Mouse (Mus musculus) adrenal gland, adult 2 months (tissue): Measurements from ENCODE around the gene Hadha. TPM values are rescaled to one million over a fixed set of nuclear protein-coding genes. Genes with fewer than 3 reads are reported as not detected.

Source experiments
- DNase-seq: peaks from one replicate; pipeline ENCODE4 v3.0.0; 2021
- long read RNA-seq: library from polyadenylated mRNA; stranded (forward); transcript quantifications from one replicate; pipeline ENCODE4 v2.0.0, GENCODE M21; 2021
- polyA plus RNA-seq: library from polyadenylated mRNA; depleted of rRNA; stranded (reverse); fragments of >200 nt; gene quantifications from 2 replicates; pipeline ENCODE4 v1.2.3, GENCODE M21; 2012; rRNA removed
- total RNA-seq, 2 experiments: library from RNA; stranded (reverse); gene quantifications; 2 replicates each; pipeline ENCODE4 v1.2.3; 2021

The Hadha gene
- total RNA-seq (100 to 1,000 TPM; 558 to 581 TPM), polyA plus RNA-seq (72.9 and 82.6 TPM in 2 replicates)
- long read RNA-seq, full-length matches to known transcripts, result 448 of 505 reads
- long read RNA-seq, partial matches to known transcripts, result 45 of 505 reads
- long read RNA-seq, other reads (novel, unspliced or antisense), result 12 of 505 reads

GRCm38 (mm10) chr5:30154474-30155394, at the start of gene Hadha, which contains the start of gene Hadhb:
Hadha (minus strand) TSS chr5:30155162.
Hadhb (plus strand) TSS chr5:30155248.
- peak; percentile 94 for DNase-seq

DNA sequence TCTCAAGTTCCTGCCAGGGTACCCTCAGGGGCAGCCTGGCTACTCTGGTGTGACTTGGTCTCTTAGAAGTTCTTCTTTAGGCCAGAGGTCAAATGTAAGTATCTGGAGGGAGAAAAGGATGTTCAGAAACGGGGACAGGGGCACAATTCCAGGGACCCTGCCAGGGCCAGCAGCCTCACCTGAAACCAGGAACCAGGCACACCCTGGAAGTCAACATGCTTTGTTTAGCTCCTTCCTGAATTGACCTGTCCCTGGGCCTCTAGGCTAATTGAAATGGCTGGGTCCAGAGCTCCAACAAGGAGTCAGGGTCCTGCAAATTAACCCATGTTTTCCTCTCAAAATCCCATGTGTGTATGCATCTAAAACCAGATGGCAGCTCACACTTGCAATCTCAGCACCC, 49.5 kb upstream of the Hadha start:
- DNase-seq, result no peak

DNA sequence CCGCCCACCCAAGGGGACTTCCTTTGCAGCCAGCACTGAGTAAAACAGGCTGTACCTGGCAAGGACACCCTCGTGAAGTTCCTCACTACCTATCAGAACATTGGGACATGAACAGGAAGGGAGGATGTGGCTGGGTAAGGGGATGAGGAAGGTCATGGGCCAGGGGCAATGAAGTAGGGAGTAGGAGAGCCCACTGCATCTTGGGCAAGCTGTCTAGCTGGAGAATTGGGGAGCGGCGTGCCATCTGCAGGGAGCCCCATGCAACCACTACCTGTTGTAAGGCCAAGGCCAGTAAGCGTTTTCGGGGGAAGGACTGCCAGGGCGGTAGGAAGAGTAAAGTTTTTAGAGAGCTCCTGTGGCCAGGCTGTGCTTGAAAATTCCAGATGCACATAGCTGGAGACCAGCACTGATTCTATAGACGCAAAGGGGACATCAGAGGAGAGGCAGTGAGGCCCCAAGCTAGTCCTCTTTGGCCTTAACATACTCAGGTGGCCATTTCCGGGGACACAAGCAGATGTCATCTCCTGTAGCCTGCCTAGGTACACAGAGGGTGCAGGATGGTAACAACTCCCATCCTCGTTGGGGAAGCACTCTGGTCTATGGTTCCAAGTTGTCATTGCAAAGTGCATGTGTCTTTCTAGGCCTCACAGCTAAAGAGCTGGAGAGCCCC, 48.4 kb upstream of the Hadha start:
- DNase-seq, result no peak

DNA sequence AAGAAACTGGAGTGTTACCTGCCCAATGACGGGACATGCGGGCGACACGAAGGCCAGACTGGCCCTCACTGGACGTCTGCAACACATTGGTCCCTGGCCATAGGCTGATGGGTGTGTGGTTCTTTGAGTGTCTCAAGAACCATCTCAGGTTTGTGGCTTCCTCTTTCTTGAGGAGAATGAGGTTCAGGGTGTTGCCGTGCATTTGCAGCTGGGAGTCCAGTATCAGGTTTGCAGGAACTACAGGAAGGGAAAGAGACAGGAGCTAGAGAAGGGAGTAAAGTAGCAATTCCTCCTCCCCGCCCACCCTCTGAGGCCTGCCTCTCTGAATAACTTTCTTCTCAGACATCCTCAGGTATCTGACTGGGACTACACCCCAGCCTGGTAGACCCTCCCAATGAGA, 47.3 kb upstream of the Hadha start:
- DNase-seq, result no peak

GRCm38 (mm10) chr5:30201521-30201920, 46.6 kb upstream of the Hadha start:
- peak; percentile 28 for DNase-seq

GRCm38 (mm10) chr5:30198257-30198656, 43.3 kb upstream of the Hadha start:
- DNase-seq, result no peak

GRCm38 (mm10) chr5:30195340-30195739, 40.4 kb upstream of the Hadha start:
- no peak for DNase-seq

DNA sequence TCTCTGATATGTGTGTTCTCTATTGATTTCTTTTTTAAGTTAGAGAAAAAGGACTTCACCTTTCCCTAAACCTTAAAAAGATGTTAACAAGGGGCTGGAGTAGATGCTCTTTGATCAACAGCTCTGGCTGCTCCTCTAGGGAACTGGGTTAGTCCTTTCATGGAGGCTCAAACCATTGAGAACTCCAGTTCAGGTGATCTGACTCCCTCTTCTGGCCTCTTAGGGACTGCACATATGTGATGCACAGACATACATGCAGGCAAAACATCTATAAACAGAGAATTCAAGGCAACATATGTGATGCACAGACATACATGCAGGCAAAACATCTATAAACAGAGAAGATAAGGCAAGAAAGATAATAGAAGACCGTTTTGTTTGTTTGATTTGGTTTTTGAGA, 37.5 kb upstream of the Hadha start:
- DNase-seq, result no peak

- no peak for DNase-seq
Observed at GRCm38 (mm10) chr5:30187687-30188485, 32.9 kb upstream of the Hadha start.

GRCm38 (mm10) chr5:30175811-30176210, 20.8 kb upstream of the Hadha start:
- DNase-seq, result no peak

DNA sequence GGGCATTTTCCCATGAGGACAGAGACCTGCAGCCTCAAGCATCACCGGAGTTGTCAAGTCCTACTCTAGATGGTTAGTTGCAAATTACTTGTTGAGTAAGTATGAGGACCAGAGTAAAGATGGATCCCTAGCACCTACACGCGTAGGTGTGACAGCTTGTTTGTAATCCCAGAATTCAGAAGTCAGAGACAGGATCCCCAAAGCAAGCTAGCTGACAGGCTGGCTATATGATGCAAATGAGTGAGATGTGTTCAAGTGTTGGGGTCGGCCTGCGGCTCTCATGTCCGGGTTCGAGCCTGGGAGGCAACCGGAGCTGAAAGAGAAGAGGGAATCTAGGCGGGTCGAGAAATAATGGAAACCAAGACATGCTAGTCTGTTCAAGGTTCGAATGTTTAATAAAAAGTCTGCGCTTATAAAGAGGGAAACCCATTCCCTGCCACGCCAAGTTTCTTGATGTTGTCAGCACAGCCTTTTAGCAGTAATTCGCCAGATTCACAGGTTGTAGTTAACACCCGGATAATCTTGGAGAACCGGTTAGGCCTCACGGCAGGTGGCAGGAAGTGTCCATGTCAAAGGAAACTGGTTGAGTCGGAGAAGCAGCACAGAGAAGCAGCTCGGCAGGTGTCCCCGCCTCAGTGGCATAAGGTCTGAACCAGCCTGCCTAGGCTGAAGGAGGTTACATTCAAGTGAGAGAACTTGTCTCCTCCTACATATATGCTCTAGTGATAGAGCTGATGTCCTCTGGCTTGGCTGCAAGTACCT, 18.1 kb upstream of the Hadha start:
- no peak for DNase-seq

GRCm38 (mm10) chr5:30172115-30172514, 17.2 kb upstream of the Hadha start:
- no peak for DNase-seq

DNA sequence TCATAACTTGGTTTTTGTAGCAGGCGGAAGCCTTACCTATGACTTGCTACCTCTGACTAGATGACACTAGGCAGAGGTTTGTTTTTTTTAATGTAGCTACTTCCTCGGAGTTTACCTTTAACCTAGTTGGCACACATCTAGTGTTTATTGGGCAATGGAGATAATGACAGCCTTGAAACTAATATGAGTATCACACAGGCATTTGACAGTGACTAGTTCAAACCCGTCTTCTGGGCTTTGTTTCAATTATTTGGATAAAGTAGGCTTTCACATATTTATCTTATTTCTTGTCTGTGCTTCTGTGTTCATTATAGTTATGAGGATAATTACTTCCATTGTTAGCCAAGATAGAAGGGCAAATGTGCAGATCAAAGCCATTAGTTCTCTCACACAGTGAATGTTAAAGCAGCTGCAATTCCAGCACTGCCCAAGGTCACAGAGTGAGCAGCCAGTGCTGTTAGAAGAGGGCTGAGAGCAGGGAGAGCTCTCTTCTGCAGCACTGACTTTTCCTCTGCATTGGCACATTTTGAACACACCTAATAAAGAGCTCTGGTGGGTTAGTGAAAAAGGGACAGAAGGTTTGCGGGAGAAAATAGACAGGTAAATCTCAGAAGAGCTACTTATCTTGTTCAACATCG, 15.5 kb upstream of the Hadha start:
- DNase-seq, result peak; percentile 47

DNA sequence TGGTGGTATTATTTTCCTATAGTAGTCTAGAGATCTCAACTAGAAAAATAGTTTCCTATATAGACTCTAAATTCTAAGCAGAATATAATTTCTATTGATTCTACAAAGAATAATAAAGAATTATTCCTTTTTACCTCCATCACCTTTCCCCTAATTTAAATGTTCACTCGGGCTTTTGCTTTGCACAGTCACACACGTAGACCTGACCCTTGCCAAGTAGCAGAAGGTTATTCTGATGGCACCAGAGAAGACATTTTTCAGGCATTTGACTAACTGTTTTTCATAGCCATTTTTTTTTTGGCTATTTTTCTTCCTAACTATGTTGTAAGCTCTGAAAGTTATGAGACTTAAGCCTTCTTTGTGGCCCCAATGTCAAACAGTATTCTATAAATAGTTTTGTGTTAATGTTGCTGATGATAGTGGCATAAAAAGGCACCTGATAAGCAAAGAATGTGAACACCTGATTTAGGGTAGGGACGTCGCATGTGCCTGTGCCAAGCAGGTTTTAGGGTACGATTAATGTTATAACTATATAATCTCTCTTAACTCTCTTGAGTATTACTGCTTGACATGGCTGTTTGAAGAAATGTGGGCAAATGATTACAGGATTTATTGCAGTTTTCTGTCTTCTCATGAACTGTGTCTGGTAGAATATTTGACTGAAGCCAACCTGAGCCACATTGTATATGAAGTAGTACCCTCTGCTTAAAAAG, 10.4 kb upstream of the Hadha start:
- no peak for DNase-seq

DNA sequence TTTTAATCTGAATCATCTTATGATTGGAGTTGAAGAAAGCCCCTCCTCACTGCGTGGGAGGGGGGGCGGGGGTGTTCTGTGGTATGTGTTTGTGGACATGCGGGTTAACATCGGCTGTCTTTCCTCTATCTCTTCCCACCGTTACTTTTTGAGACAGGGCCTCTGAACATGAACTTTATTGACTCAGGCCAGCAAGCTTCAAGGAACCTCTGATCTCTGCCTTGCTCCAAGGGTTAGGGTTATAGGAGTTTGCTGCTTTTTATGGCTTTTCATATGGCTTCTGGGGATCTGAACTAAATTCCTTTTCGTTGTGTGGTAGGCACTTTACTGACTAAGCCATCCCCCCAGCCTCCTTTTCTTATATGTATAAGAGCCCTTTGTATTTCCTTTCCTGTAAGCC, 7.4 kb upstream of the Hadha start:
- no peak for DNase-seq

GRCm38 (mm10) chr5:30161836-30162235, 6.9 kb upstream of the Hadha start:
- no peak for DNase-seq

- DNase-seq, result no peak
Observed at GRCm38 (mm10) chr5:30159601-30160000, 4.6 kb upstream of the Hadha start.

GRCm38 (mm10) chr5:30155821-30156629, 1.1 kb upstream of the Hadha start:
- no peak for DNase-seq

DNA sequence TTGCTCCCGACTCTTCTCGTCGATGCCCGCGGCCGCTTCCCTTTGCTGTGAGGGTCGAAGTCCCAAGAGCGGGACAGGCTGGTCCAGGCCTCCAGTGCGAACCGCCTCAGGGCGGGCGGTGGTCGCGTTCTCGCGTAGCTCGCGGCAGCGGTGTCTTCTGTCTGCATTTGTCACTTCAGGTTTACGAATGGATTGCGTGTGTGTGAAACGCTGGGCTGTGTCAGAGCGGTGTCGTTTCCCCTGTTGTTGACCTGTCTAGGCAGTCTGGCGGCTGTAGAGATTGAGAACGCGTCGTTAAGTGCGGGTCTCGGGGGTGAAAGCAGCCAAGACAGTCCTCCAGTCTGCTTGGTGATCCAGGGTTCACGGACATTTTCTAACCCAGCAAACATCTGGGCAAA, 432 bp upstream of the Hadha start:
- peak; percentile 57 for DNase-seq
